Mouse (Mus musculus) brain, embryonic 18.5 days (tissue): ENCODE measurements around the gene Ap1b1.
"Not testable (repeated sequence)": the region's sequence is repeated elsewhere in the genome, so short reads cannot be mapped to it uniquely, and the experiment has no call there.

ENCODE experiments used
- DNase-seq: peaks from one replicate; pipeline ENCODE4 v3.0.0-alpha.2; 2012; ENCODE audit warnings: low read depth, low spot score

The Ap1b1 gene

GRCm38 (mm10) chr11:5062326-5062725, 75.7 kb downstream of the Ap1b1 start:
- no peak for DNase-seq

GRCm38 (mm10) chr11:5062860-5063505, 76.4 kb downstream of the Ap1b1 start:
- DNase-seq = no peak

- no peak for DNase-seq
Observed at GRCm38 (mm10) chr11:5063561-5064281, 77.1 kb downstream of the Ap1b1 start.

- DNase-seq = no peak
Observed at GRCm38 (mm10) chr11:5064282-5065055, 77.8 kb downstream of the Ap1b1 start.

- peak; percentile 67 for DNase-seq
Observed at GRCm38 (mm10) chr11:5065056-5065821, 78.6 kb downstream of the Ap1b1 start, which contains the start of gene Gas2l1. Gas2l1 (minus strand) TSS chr11:5065327.

GRCm38 (mm10) chr11:5067063-5067462, 80.4 kb downstream of the Ap1b1 start:
- no peak for DNase-seq

GRCm38 (mm10) chr11:5068126-5068971, 81.7 kb downstream of the Ap1b1 start:
- DNase-seq = no peak

GRCm38 (mm10) chr11:5074882-5075281, 88.3 kb downstream of the Ap1b1 start:
- DNase-seq = no peak

GRCm38 (mm10) chr11:5075760-5076159, 89.1 kb downstream of the Ap1b1 start:
- DNase-seq = no peak

GRCm38 (mm10) chr11:5076843-5077242, 90.2 kb downstream of the Ap1b1 start:
- DNase-seq = not testable (repeated sequence)

GRCm38 (mm10) chr11:5089147-5089546, 102.5 kb downstream of the Ap1b1 start:
- DNase-seq = no peak

- DNase-seq = no peak
Observed at GRCm38 (mm10) chr11:5091706-5092105, 105.1 kb downstream of the Ap1b1 start.
